Mouse (Mus musculus) limb, embryonic 15.5 days (tissue): ENCODE data around the gene Marco. TPM values are rescaled to one million over a fixed set of nuclear protein-coding genes. Genes with fewer than 3 reads are reported as not detected.

ENCODE experiments used
- ATAC-seq: fragments of 200-750 bp; cut with Nextera tagmentation; 2 replicates; pipeline ENCODE4 v1.8.0; 2017; ENCODE audit warnings: low read depth, moderate TSS enrichment; ENCODE audit not compliant: insufficient number of reproducible peaks, low FRiP score, low TSS enrichment
- H3K27ac ChIP-seq: fragments of 300-500 bp; sonication (generic); 2 replicates; pipeline ENCODE4 v1.5.1; 2015; ENCODE audit warnings: moderate library complexity, mild to moderate bottlenecking, inconsistent platforms
- H3K27me3 ChIP-seq: fragments of 300-500 bp; sonication (generic); 2 replicates; pipeline ENCODE4 v1.6.1; 2015; ENCODE audit warnings: inconsistent platforms
- H3K36me3 ChIP-seq: fragments of 300-500 bp; sonication (generic); 2 replicates; pipeline ENCODE4 v1.6.1; 2015; ENCODE audit warnings: inconsistent platforms
- H3K4me1 ChIP-seq: fragments of 300-500 bp; sonication (generic); 2 replicates; pipeline ENCODE4 v1.6.1; 2015; ENCODE audit warnings: inconsistent platforms
- H3K4me2 ChIP-seq: fragments of 300-500 bp; sonication (generic); 2 replicates; pipeline ENCODE4 v1.6.1; 2015; ENCODE audit warnings: mild to moderate bottlenecking, inconsistent platforms
- H3K4me3 ChIP-seq: fragments of 300-500 bp; sonication (generic); 2 replicates; pipeline ENCODE4 v1.5.1; 2015; ENCODE audit warnings: mild to moderate bottlenecking, inconsistent platforms
- H3K9ac ChIP-seq: fragments of 300-500 bp; sonication (generic); 2 replicates; pipeline ENCODE4 v1.6.1; 2015; ENCODE audit warnings: inconsistent platforms
- H3K9me3 ChIP-seq: fragments of 300-500 bp; sonication (generic); 2 replicates; pipeline ENCODE4 v1.6.1; 2016; ENCODE audit warnings: inconsistent platforms
- WGBS: fragments of 180-500 bp; shearing (Covaris S2); methylation state at CpG from one replicate; pipeline ENCODE4 v1.1.7; 2015; 5-methylcytosine and 5-hydroxymethylcytosine counted together
- polyA plus RNA-seq: library from polyadenylated mRNA; unstranded; fragments of >200 nt; fragmentation: Nextera tagmentation; extraction: Ambion mirVana; gene quantifications from 2 replicates; pipeline ENCODE4 v1.2.1, GENCODE M21; 2015

Marco gene
- polyA plus RNA-seq, 1 experiment from 2014 or later, result 0.40 TPM

DNA sequence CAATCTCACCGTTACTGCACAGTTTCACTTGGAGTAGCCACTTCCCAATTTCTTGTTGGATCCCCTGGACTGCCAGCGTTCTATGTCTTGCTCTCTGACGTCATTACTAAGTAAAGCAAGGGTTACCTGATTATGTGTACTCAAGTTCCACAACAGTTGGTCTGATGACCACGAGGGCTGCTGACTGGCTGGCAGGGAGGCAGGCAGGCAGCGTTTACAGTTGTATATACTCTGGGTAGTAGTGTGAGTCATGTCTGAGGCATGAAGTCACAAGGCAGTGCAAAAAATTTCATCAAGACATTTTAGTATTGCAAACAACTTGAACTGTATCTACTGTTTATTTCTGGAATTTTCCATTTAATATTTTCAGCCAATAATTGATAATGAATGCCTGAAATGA lies 74.7 kb downstream of the Marco start:
- no peaks in the 10 kb centered on the region for H3K36me3 ChIP-seq
- H3K4me1 ChIP-seq, result no peaks in the 10 kb centered on the region
- H3K4me2 ChIP-seq, result no peak overlapping the region
- H3K4me3 ChIP-seq, result no peak overlapping the region
- H3K27me3 ChIP-seq, result no peaks in the 10 kb centered on the region
- H3K27ac ChIP-seq, result no peak overlapping the region
- ATAC-seq, result no peak
- 64% methylated on average over 5 of the region's 5 CpGs for WGBS
- no peaks in the 10 kb centered on the region for H3K9me3 ChIP-seq
- H3K9ac ChIP-seq, result no peak overlapping the region

DNA sequence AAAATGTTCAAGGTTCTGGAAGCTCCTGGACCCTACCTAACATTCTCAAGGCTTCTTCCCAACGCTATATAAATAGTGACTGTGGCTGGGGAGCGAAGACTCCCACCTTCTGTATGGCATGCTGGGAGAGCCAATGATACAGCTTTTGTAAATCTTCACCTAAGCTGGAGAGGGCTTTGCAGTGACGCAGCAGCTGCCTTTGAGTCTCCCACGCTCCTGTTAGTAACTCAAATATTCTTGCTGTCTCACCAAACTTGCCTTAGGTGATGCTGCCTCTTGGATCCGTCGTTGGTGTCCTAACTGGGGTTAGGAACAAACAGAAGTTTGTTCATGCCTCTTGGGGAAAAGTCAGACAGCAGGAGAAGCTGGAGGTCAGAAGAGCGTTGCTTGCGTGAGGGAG lies 79.2 kb downstream of the Marco start:
- H3K27ac ChIP-seq, result no peak overlapping the region

More for the DNA sequence above, 79.2 kb downstream of the Marco start:
- H3K9me3 ChIP-seq, result no peaks in the 10 kb centered on the region
- no peak overlapping the region for H3K4me2 ChIP-seq
- no peak overlapping the region for H3K4me3 ChIP-seq
- WGBS, result 67% methylated on average over 8 of the region's 8 CpGs
- H3K4me1 ChIP-seq, result no peaks in the 10 kb centered on the region
- no peaks in the 10 kb centered on the region for H3K27me3 ChIP-seq
- no peak overlapping the region for H3K9ac ChIP-seq
- no peaks in the 10 kb centered on the region for H3K36me3 ChIP-seq
- no peak for ATAC-seq

Other genes starting within 250 kb of the Marco start
- 7.1 and 10.8 TPM in 2 replicates for gene Steap3, start 232.3 kb downstream of the Marco start, polyA plus RNA-seq
- not detected in 2 replicates for gene C1ql2, start 164.4 kb downstream of the Marco start, polyA plus RNA-seq
- 4.2 and 4.5 TPM in 2 replicates for gene En1, start 97.4 kb upstream of the Marco start, polyA plus RNA-seq